Mouse (Mus musculus): ENCODE measurements at regions not wholly inside any gene's neighbourhood (a gene's known extent, or its start where the extent isn't known, plus 50 kb on each side); places are given as distances from the start of the nearest gene placed in this dataset.

DNA sequence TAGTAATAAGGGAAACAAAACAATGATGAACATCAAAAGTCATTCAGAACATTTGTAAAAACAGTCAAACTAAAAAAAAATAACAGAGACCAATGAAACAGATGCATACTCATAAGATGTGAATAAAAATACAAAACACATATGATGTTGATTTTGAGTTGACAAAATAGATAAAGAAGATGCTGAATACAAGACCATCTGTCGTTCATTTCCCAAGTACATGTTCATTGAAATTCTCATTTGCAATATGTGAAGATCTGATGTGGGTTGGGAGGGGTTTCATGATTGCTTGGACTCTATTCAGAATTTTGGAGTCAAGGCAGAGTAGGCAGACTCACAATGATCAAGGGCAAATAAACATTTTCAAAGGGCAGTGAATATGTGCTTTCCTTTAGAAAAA lies 536.5 kb downstream of the Slc22a22 start:
- no peaks in the 10 kb centered on the region for H3K79me2 ChIP-seq (ENCODE audit: control insufficient read depth, insufficient read depth, low read length, poor library complexity)
- TF ChIP-seq MYC (IDR thresholded peaks at IDR 0.05; ENCODE audit: low read depth, low read length), result no peak
- TF ChIP-seq MAZ (IDR thresholded peaks at IDR 0.05; ENCODE audit: low read depth, low read length), result no peak
- TF ChIP-seq E2F4 (IDR thresholded peaks at IDR 0.05; ENCODE audit: borderline replicate concordance, low read depth, low read length), result no peak
- no peak for TF ChIP-seq GABPA (IDR thresholded peaks at IDR 0.05; ENCODE audit: low read depth, low read length)
- no peak for TF ChIP-seq POLR2A (IDR thresholded peaks at IDR 0.05; ENCODE audit: control insufficient read depth in 1 of 2, insufficient read depth in 1 of 2, low read depth in 1 of 2, low read length in 2 of 2, poor library complexity in 1 of 2)
- no peak for TF ChIP-seq TBP (IDR thresholded peaks at IDR 0.05; ENCODE audit: low read depth, low read length)
- TF ChIP-seq SIN3A (IDR thresholded peaks at IDR 0.05; ENCODE audit: low read length), result no peak
- no peak for TF ChIP-seq CHD2 (IDR thresholded peaks at IDR 0.05; ENCODE audit: low read length)
- TF ChIP-seq EP300 (IDR thresholded peaks at IDR 0.05; ENCODE audit: low read depth in 1 of 2, low read length in 2 of 2), result no peak
- TF ChIP-seq RAD21 (IDR thresholded peaks at IDR 0.05; ENCODE audit: low read depth, low read length), result no peak
- no peak for TF ChIP-seq USF2 (IDR thresholded peaks at IDR 0.05; ENCODE audit: borderline replicate concordance in 1 of 2, insufficient read depth in 1 of 2, low read depth in 1 of 2, low read length in 2 of 2)
- no peak for TF ChIP-seq MAX (IDR thresholded peaks at IDR 0.05; ENCODE audit: low read length)
- no peak for TF ChIP-seq JUND (IDR thresholded peaks at IDR 0.05; ENCODE audit: low read depth, low read length)
- no peak for TF ChIP-seq KAT2A (conservative IDR thresholded peaks at IDR 0.05; ENCODE audit: low read depth, low read length)
- TF ChIP-seq MYB (IDR thresholded peaks at IDR 0.05; ENCODE audit: low read depth, low read length), result no peak
- no peak for TF ChIP-seq GATA1 (IDR thresholded peaks at IDR 0.05; ENCODE audit: low read depth, low read length)

DNA sequence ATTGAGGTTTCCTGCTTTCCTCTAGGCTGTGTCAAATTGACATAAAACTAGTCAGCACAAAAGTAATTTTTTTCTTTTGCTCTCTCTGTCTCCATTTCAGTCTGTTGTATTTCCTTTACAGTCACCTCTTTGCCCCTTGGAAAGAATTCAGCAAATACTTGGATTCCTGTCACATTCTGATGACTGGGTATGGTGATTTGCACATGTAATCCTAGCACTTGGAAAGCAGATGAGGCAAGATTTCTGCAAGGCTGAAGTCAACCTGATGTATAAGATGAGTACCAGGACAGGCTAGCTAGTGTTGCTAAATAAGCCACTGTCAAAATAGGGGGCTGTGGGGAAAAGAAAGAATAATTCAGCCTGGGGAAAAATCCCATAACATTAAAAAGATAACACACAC lies 580.9 kb downstream of the Slc22a22 start:
- no peaks in the 10 kb centered on the region for H3K79me2 ChIP-seq (ENCODE audit: control insufficient read depth, insufficient read depth, low read length, poor library complexity)
- H3K9me3 ChIP-seq (replicated peaks; ENCODE audit: insufficient read depth, low read length), result no peaks in the 10 kb centered on the region
- no peak overlapping the region for H3K9ac ChIP-seq (ENCODE audit: control insufficient read depth, low read depth, low read length, poor library complexity, severe bottlenecking)
- no peaks in the 10 kb centered on the region for H3K27me3 ChIP-seq (ENCODE audit: control insufficient read depth in 1 of 2, insufficient read depth in 2 of 2, low read length in 2 of 2)
- DNase-seq (ENCODE audit: low read depth, low spot score), result no peak
- H3K27ac ChIP-seq (ENCODE audit: control insufficient read depth, low read depth, low read length), result no peak overlapping the region
- H3K36me3 ChIP-seq (ENCODE audit: control insufficient read depth in 1 of 2, insufficient read depth in 2 of 2, low read length in 2 of 2), result no peaks in the 10 kb centered on the region
- TF ChIP-seq GABPA (IDR thresholded peaks at IDR 0.05; ENCODE audit: low read depth, low read length) (no peak), POLR2AphosphoS2 (IDR thresholded peaks at IDR 0.05; ENCODE audit: low read length) (no peak), TAL1 (IDR thresholded peaks at IDR 0.05; ENCODE audit: low read length) (no peak), JUND (IDR thresholded peaks at IDR 0.05; ENCODE audit: low read depth, low read length) (no peak), MYB (IDR thresholded peaks at IDR 0.05; ENCODE audit: low read depth, low read length) (no peak), USF2 (IDR thresholded peaks at IDR 0.05; ENCODE audit: borderline replicate concordance in 1 of 2, insufficient read depth in 1 of 2, low read depth in 1 of 2, low read length in 2 of 2) (no peak)
- no peak overlapping the region for H3K4me3 ChIP-seq (ENCODE audit: control insufficient read depth in 1 of 2, insufficient read depth in 1 of 2, low read depth in 2 of 2, low read length in 2 of 2)
- H3K4me1 ChIP-seq (ENCODE audit: control insufficient read depth in 1 of 2, insufficient read depth in 2 of 2, low read length in 2 of 2), result no peaks in the 10 kb centered on the region

More for the DNA sequence above, 536.5 kb downstream of the Slc22a22 start:
- Histone ChIP-seq H3K9ac (ENCODE audit: control insufficient read depth, low read depth, low read length, poor library complexity, severe bottlenecking) (no peak overlapping the region), H3K9me3 (replicated peaks; ENCODE audit: insufficient read depth, low read length) (no peaks in the 10 kb centered on the region), H3K4me1 (ENCODE audit: control insufficient read depth in 1 of 2, insufficient read depth in 2 of 2, low read length in 2 of 2) (no peaks in the 10 kb centered on the region), H3K36me3 (ENCODE audit: control insufficient read depth in 1 of 2, insufficient read depth in 2 of 2, low read length in 2 of 2) (no peaks in the 10 kb centered on the region), H3K27me3 (ENCODE audit: control insufficient read depth in 1 of 2, insufficient read depth in 2 of 2, low read length in 2 of 2) (no peaks in the 10 kb centered on the region), H3K4me3 (ENCODE audit: control insufficient read depth in 1 of 2, insufficient read depth in 1 of 2, low read depth in 2 of 2, low read length in 2 of 2) (no peak overlapping the region), H3K27ac (ENCODE audit: control insufficient read depth, low read depth, low read length) (no peak overlapping the region)
- no peak for DNase-seq (ENCODE audit: low read depth, low spot score)
